Mouse (Mus musculus): Measurements from ENCODE around the gene Trmt11. TPM values are rescaled to one million over a fixed set of nuclear protein-coding genes. Genes with fewer than 3 reads are reported as not detected.

The Trmt11 gene
- 1.0 and 1.4 TPM in 2 replicates for polyA plus RNA-seq (2012; ENCODE audit: low replicate concordance)

DNA sequence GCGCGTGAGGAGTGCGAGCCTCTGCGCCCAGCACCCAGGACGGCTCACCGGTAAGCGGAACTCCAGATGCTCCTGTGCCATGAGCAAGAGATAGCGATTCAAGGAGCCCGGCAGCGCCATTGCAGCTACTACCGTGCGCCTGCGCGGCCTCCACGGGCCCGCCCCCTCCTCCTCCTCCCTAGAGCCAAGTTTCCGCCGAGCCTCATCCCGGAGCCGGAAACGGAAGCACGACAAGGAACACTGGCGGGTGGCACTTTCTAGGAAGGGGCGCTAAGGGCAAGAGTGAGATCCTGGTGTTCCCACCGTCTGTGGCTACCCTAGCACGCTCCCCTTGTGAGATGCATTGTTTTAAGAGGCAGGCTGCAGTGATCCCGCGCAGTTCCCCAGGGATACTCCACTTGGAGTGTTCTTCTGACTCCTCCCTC, at the start of gene Trmt11:
TSS of gene Trmt11 (minus strand) at position 208 of the 425 bp plus-strand sequence.

DNA sequence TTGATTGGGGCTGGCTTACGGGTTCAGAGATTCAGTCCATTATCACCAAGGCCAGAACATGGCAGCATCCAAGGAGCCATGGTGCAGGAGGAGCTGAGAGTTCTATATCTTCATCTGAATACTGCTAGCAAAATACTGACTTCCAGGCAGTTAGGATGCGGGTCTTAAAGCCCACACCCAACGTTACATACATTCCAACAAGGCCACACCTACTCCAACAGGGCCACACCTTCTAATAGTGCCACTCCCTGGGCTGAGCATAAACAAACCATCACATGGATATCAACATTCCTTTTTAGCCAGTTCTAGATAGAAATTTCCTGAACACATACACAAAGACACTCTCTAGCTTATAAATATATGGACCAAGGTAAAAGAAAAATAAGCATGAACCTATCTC, 29.0 kb upstream of the Trmt11 start, which contains the start of gene Hint3:
TSS of gene Hint3 (minus strand) at position 120 of the 400 bp plus-strand sequence.

Other genes with a start within 250 kb of the Trmt11 start
- 14.7 and 23.5 TPM in 2 replicates for gene Hint3, start 28.9 kb upstream of the Trmt11 start, polyA plus RNA-seq (2012; ENCODE audit: low replicate concordance)
- gene Ncoa7, start 202.6 kb upstream of the Trmt11 start, polyA plus RNA-seq (2012; ENCODE audit: low replicate concordance) = 12.3 and 28.2 TPM in 2 replicates
- gene Hey2, start 242.1 kb upstream of the Trmt11 start, polyA plus RNA-seq (2012; ENCODE audit: low replicate concordance) = 0.06 TPM in 1 of 2 replicates, not detected in the other